Mouse (Mus musculus) myocyte (in vitro differentiated cells): ENCODE measurements at regions not wholly inside any gene's neighbourhood (a gene's known extent, or its start where the extent isn't known, plus 50 kb on each side); places are given as distances from the start of the nearest gene placed in this dataset.

Experiments used
- CEBPB ChIP-seq: IDR thresholded peaks from 2 replicates; pipeline ENCODE4 v1.6.1; 2011; ENCODE audit warnings: mild to moderate bottlenecking, moderate library complexity; ENCODE audit not compliant: poor library complexity, insufficient read depth, severe bottlenecking
- E2F4 ChIP-seq: IDR thresholded peaks from one replicate; pipeline ENCODE4 v1.6.1; 2011; ENCODE audit warnings: mild to moderate bottlenecking, control low read depth, moderate library complexity; ENCODE audit not compliant: insufficient read depth
- MAX ChIP-seq: IDR thresholded peaks from one replicate; pipeline ENCODE4 v1.6.1; 2011; ENCODE audit warnings: low read depth, mild to moderate bottlenecking, control low read depth
- MYOG ChIP-seq, 3 experiments: IDR thresholded peaks; one replicate each; pipeline ENCODE4 v1.6.1; 2011; ENCODE audit warnings: control low read depth in 2 of 3, low read depth in 2 of 3, mild to moderate bottlenecking in 2 of 3; ENCODE audit not compliant: insufficient read length in 2 of 3, control insufficient read depth in 1 of 3, insufficient read depth in 1 of 3
- POLR2A ChIP-seq: IDR thresholded peaks from one replicate; pipeline ENCODE4 v1.6.1; 2011; ENCODE audit warnings: low read depth, mild to moderate bottlenecking, control low read depth, moderate library complexity; ENCODE audit not compliant: insufficient read length
- POLR2AphosphoS2 ChIP-seq: IDR thresholded peaks from one replicate; pipeline ENCODE4 v1.6.1; 2011; ENCODE audit warnings: low read depth, control low read depth; ENCODE audit not compliant: insufficient read length
- REST ChIP-seq: IDR thresholded peaks from one replicate; pipeline ENCODE4 v1.6.1; 2011; ENCODE audit warnings: mild to moderate bottlenecking, control low read depth, moderate library complexity; ENCODE audit not compliant: insufficient read depth, insufficient read length
- TCF12 ChIP-seq: IDR thresholded peaks from one replicate; pipeline ENCODE4 v1.6.1; 2011; ENCODE audit warnings: mild to moderate bottlenecking, control low read depth; ENCODE audit not compliant: poor library complexity, insufficient read depth, severe bottlenecking
- TCF3 ChIP-seq: IDR thresholded peaks from one replicate; pipeline ENCODE4 v1.6.1; 2011; ENCODE audit warnings: low read depth, control low read depth; ENCODE audit not compliant: insufficient read length
- USF1 ChIP-seq: IDR thresholded peaks from one replicate; pipeline ENCODE4 v1.6.1; 2011; ENCODE audit warnings: low read depth, mild to moderate bottlenecking, control low read depth, moderate library complexity

DNA sequence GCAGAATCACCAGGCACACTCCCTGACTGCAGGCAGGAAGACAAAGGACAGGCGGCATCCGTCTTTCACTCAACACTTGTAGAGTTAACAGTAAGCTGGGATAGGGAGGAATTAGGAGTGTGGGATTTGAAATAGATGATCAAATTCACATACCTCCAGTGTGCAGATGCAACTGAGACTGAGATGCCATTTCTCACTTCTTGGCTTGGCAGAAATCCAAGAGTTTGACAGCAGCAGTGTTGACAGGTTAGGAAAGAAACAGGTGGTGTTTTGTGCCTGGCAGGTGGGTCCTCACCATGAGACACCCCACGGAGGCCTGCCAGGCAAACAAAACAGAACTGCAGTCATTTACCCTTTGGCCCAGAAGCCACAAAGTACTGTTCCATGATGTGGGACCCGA lies 79.8 kb downstream of the Smgc start:
- TF ChIP-seq POLR2A (no peak), TCF3 (no peak), POLR2AphosphoS2 (no peak), CEBPB (no peak), E2F4 (no peak), MAX (no peak), USF1 (no peak), MYOG (IDR thresholded peaks at IDR 0.05; ENCODE audit: control insufficient read depth in 1 of 3, insufficient read depth in 1 of 3, insufficient read length in 2 of 3, low read depth in 2 of 3) (no peak), TCF12 (no peak), REST (no peak)
